Mouse (Mus musculus): Measurements from ENCODE around the gene Tgfbr3l.

DNA sequence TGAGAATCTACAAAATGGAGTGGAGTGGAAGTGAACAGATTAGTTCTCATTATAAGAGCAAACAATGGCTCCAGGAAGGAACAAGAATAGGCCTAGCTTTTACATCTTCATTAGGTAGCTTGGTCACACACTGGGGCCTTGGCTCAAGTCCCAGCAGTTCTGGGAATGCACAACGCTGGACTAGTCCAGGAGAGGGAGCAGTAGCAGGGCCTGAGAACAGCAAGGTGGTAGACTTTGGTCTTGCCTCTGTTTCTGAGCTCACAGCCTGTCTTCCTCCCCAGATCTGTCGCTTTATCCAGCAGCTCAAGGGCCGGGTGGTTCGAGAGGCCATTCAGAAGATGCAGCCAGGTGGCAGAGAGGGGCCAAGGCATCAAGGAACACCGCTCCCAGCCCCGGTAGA is 6.0 kb downstream of the Tgfbr3l start:
- TF ChIP-seq CTCF (conservative IDR thresholded peaks at IDR 0.05; ENCODE audit: low read length): no peak
- no peak for TF ChIP-seq NANOG (IDR thresholded peaks at IDR 0.05; ENCODE audit: borderline replicate concordance, low read length)
